Mouse (Mus musculus) kidney, embryonic 14.5 days (tissue): ENCODE measurements at regions not wholly inside any gene's neighbourhood (a gene's known extent, or its start where the extent isn't known, plus 50 kb on each side); places are given as distances from the start of the nearest gene placed in this dataset.

Source experiments
- ATAC-seq: fragments of 200-750 bp; cut with Nextera tagmentation; 2 replicates; pipeline ENCODE4 v1.8.0; 2017; ENCODE audit warnings: moderate number of reproducible peaks, mild to moderate bottlenecking, moderate TSS enrichment, moderate library complexity; ENCODE audit not compliant: low FRiP score, low TSS enrichment
- H3K27ac ChIP-seq: fragments of 300-500 bp; sonication (generic); 2 replicates; pipeline ENCODE4 v1.5.1; 2014; ENCODE audit warnings: low read depth, mild to moderate bottlenecking, low read length, moderate library complexity, mixed read lengths
- H3K27me3 ChIP-seq: fragments of 300-500 bp; sonication (generic); 2 replicates; pipeline ENCODE4 v1.6.1; 2014; ENCODE audit warnings: mild to moderate bottlenecking, low read length; ENCODE audit not compliant: control insufficient read depth, insufficient read depth
- H3K36me3 ChIP-seq: fragments of 300-500 bp; sonication (generic); 2 replicates; pipeline ENCODE4 v1.6.1; 2014; ENCODE audit warnings: low read length, mixed read lengths; ENCODE audit not compliant: control insufficient read depth, insufficient read depth
- H3K4me1 ChIP-seq: fragments of 300-500 bp; sonication (generic); 2 replicates; pipeline ENCODE4 v1.6.1; 2014; ENCODE audit warnings: low read length, mixed read lengths; ENCODE audit not compliant: control insufficient read depth, insufficient read depth
- H3K4me2 ChIP-seq: fragments of 300-500 bp; sonication (generic); replicated peaks from 2 replicates; pipeline ENCODE4 v1.6.1; 2014; ENCODE audit warnings: low read depth, mild to moderate bottlenecking, low read length
- H3K4me3 ChIP-seq: fragments of 300-500 bp; sonication (generic); 2 replicates; pipeline ENCODE4 v1.5.1; 2014; ENCODE audit warnings: mild to moderate bottlenecking, low read length
- H3K9ac ChIP-seq: fragments of 300-500 bp; sonication (generic); 2 replicates; pipeline ENCODE4 v1.6.1; 2014; ENCODE audit warnings: low read depth, mild to moderate bottlenecking, low read length, moderate library complexity
- H3K9me3 ChIP-seq: fragments of 300-500 bp; sonication (generic); 2 replicates; pipeline ENCODE4 v1.6.1; 2016; ENCODE audit warnings: low read length; ENCODE audit not compliant: control insufficient read depth
- WGBS: fragments of 180-500 bp; shearing (Covaris S2); extraction: QIAGEN DNeasy Blood & Tissue Kit; methylation state at CpG from one replicate; pipeline ENCODE4 v1.1.7; 2014; 5-methylcytosine and 5-hydroxymethylcytosine counted together

GRCm38 (mm10) chr16:19834128-19834527, 74.1 kb downstream of the B3gnt5 start:
- H3K27ac ChIP-seq = no peak overlapping the region
- no peak overlapping the region for H3K4me2 ChIP-seq
- H3K4me3 ChIP-seq = no peak overlapping the region
- no peak overlapping the region for H3K9ac ChIP-seq
- no peaks in the 10 kb centered on the region for H3K4me1 ChIP-seq
- no peaks in the 10 kb centered on the region for H3K27me3 ChIP-seq
- H3K9me3 ChIP-seq = no peaks in the 10 kb centered on the region
- no peak for ATAC-seq
- no peaks in the 10 kb centered on the region for H3K36me3 ChIP-seq
- 93% methylated on average over 2 of the region's 2 CpGs for WGBS

GRCm38 (mm10) chr16:19834750-19835149, 74.7 kb downstream of the B3gnt5 start:
- 78% methylated on average over 2 of the region's 2 CpGs for WGBS
- H3K27ac ChIP-seq = no peak overlapping the region
- no peaks in the 10 kb centered on the region for H3K27me3 ChIP-seq
- H3K4me2 ChIP-seq = no peak overlapping the region
- no peaks in the 10 kb centered on the region for H3K4me1 ChIP-seq
- no peaks in the 10 kb centered on the region for H3K36me3 ChIP-seq
- H3K4me3 ChIP-seq = no peak overlapping the region
- no peaks in the 10 kb centered on the region for H3K9me3 ChIP-seq
- no peak for ATAC-seq
- no peak overlapping the region for H3K9ac ChIP-seq

GRCm38 (mm10) chr16:19839831-19840230, 79.8 kb downstream of the B3gnt5 start:
- Histone ChIP-seq H3K27ac (no peak overlapping the region), H3K4me3 (no peak overlapping the region), H3K9me3 (no peaks in the 10 kb centered on the region), H3K4me1 (no peaks in the 10 kb centered on the region), H3K4me2 (no peak overlapping the region), H3K9ac (no peak overlapping the region), H3K36me3 (no peaks in the 10 kb centered on the region), H3K27me3 (no peaks in the 10 kb centered on the region)
- ATAC-seq = no peak
- WGBS = 64% methylated on average over 1 of the region's 1 CpGs

- no peak overlapping the region for H3K9ac ChIP-seq
- H3K27ac ChIP-seq = no peak overlapping the region
- ATAC-seq = no peak
- no peak overlapping the region for H3K4me3 ChIP-seq
- H3K4me2 ChIP-seq = no peak overlapping the region
- no peaks in the 10 kb centered on the region for H3K36me3 ChIP-seq
- H3K27me3 ChIP-seq = no peaks in the 10 kb centered on the region
- WGBS = 42% methylated on average over 3 of the region's 3 CpGs
- no peaks in the 10 kb centered on the region for H3K9me3 ChIP-seq
- no peaks in the 10 kb centered on the region for H3K4me1 ChIP-seq
Observed at GRCm38 (mm10) chr16:19842346-19843025, 82.5 kb downstream of the B3gnt5 start.

GRCm38 (mm10) chr16:19843738-19844137, 83.7 kb downstream of the B3gnt5 start:
- H3K4me3 ChIP-seq = no peak overlapping the region
- ATAC-seq = no peak
- no peak overlapping the region for H3K27ac ChIP-seq
- no peak overlapping the region for H3K4me2 ChIP-seq
- H3K9me3 ChIP-seq = no peaks in the 10 kb centered on the region
- no peaks in the 10 kb centered on the region for H3K36me3 ChIP-seq
- H3K27me3 ChIP-seq = no peaks in the 10 kb centered on the region
- no peaks in the 10 kb centered on the region for H3K4me1 ChIP-seq
- H3K9ac ChIP-seq = no peak overlapping the region

GRCm38 (mm10) chr16:19848395-19848794, 88.4 kb downstream of the B3gnt5 start:
- H3K4me2 ChIP-seq = no peak overlapping the region
- no peak for ATAC-seq
- 39% methylated on average over 1 of the region's 1 CpGs for WGBS

GRCm38 (mm10) chr16:19865306-19865705, 105.3 kb downstream of the B3gnt5 start:
- Histone ChIP-seq H3K9ac (no peak overlapping the region), H3K4me1 (no peaks in the 10 kb centered on the region), H3K9me3 (no peaks in the 10 kb centered on the region), H3K4me2 (no peak overlapping the region), H3K27ac (no peak overlapping the region), H3K27me3 (no peaks in the 10 kb centered on the region), H3K4me3 (no peak overlapping the region), H3K36me3 (no peaks in the 10 kb centered on the region)
- no peak for ATAC-seq
- WGBS = 82% methylated on average over 5 of the region's 5 CpGs

More at GRCm38 (mm10) chr16:19848395-19848794, 88.4 kb downstream of the B3gnt5 start:
- Histone ChIP-seq H3K27ac (no peak overlapping the region), H3K9ac (no peak overlapping the region), H3K9me3 (peaks cover 2% of the 10 kb centered on the region; the same call in 1 of the 2 replicates), H3K4me3 (no peak overlapping the region), H3K36me3 (no peaks in the 10 kb centered on the region), H3K27me3 (no peaks in the 10 kb centered on the region), H3K4me1 (no peaks in the 10 kb centered on the region)

GRCm38 (mm10) chr16:19865931-19866330, 105.9 kb downstream of the B3gnt5 start:
- no peaks in the 10 kb centered on the region for H3K9me3 ChIP-seq
- H3K36me3 ChIP-seq = no peaks in the 10 kb centered on the region
- no peak for ATAC-seq
- H3K27me3 ChIP-seq = no peaks in the 10 kb centered on the region
- no peak overlapping the region for H3K27ac ChIP-seq
- no peaks in the 10 kb centered on the region for H3K4me1 ChIP-seq
- no peak overlapping the region for H3K4me3 ChIP-seq
- H3K4me2 ChIP-seq = no peak overlapping the region
- no peak overlapping the region for H3K9ac ChIP-seq

- no peaks in the 10 kb centered on the region for H3K36me3 ChIP-seq
- H3K9ac ChIP-seq = no peak overlapping the region
- no peak overlapping the region for H3K4me3 ChIP-seq
- no peaks in the 10 kb centered on the region for H3K9me3 ChIP-seq
- ATAC-seq = no peak
- no peak overlapping the region for H3K27ac ChIP-seq
- H3K4me2 ChIP-seq = no peak overlapping the region
- H3K27me3 ChIP-seq = no peaks in the 10 kb centered on the region
- H3K4me1 ChIP-seq = no peaks in the 10 kb centered on the region
Observed at GRCm38 (mm10) chr16:19869425-19869824, 109.4 kb downstream of the B3gnt5 start.
